Mouse (Mus musculus) left cerebral cortex, adult 9 months (tissue): ENCODE measurements around the gene Fam180a.

Experiments used
- DNase-seq, 2 experiments: peaks; one replicate each; pipeline ENCODE4 v3.0.0; 2022; ENCODE audit warnings: low spot score in 2 of 2

The Fam180a gene

GRCm38 (mm10) chr6:35265580-35266278 lies 60.2 kb downstream of the Fam180a start:
- no peak for DNase-seq
